Mouse (Mus musculus): ENCODE data around the gene Zcrb1. TPM values are rescaled to one million over a fixed set of nuclear protein-coding genes. Genes with fewer than 3 reads are reported as not detected.
"Not testable (repeated sequence)": the region's sequence is repeated elsewhere in the genome, so short reads cannot be mapped to it uniquely, and the experiment has no call there.

The Zcrb1 gene
- polyA plus RNA-seq, 1 experiment from 2014 or later, result 118 TPM

GRCm38 (mm10) chr15:93412445-93412844, 14.3 kb upstream of the Zcrb1 start:
- H3K27me3 ChIP-seq, result no peaks in the 10 kb centered on the region
- POLR2A ChIA-PET, result interaction anchor here (0.6 kb wide), 1 partner anchor 14 kb away, joined by 3 read pairs; no protein-coding TSS in a partner anchor
- CTCF ChIA-PET, result interaction anchor here (1.1 kb wide), 2 partner anchors 10 to 13 kb away, joined by 4 to 5 read pairs; no protein-coding TSS in a partner anchor
- DNase-seq (ENCODE audit: low read depth, low spot score), result no peak
- ATAC-seq, result no peak
- in situ Hi-C loops (cut with MboI; ENCODE audit: low pct_unique_long_range_greater_than_20kb), result no loop called here
- TF ChIP-seq CTCF (IDR thresholded peaks at IDR 0.05), result no peak

GRCm38 (mm10) chr15:93406492-93406891, 8.4 kb upstream of the Zcrb1 start:
- CTCF ChIA-PET, result no interaction called here
- POLR2A ChIA-PET, result no interaction called here
- ATAC-seq (no peak), DNase-seq (ENCODE audit: low read depth, low spot score) (no peak)
- TF ChIP-seq CTCF (IDR thresholded peaks at IDR 0.05), result no peak
- H3K27me3 ChIP-seq, result no peaks in the 10 kb centered on the region
- in situ Hi-C loops (cut with MboI; ENCODE audit: low pct_unique_long_range_greater_than_20kb), result no loop called here

GRCm38 (mm10) chr15:93405446-93405986, 7.4 kb upstream of the Zcrb1 start:
- no peaks in the 10 kb centered on the region for H3K27me3 ChIP-seq
- POLR2A ChIA-PET, result no interaction called here
- DNase-seq (ENCODE audit: low read depth, low spot score) (no peak), ATAC-seq (no peak)
- CTCF ChIA-PET, result no interaction called here
- in situ Hi-C loops (cut with MboI; ENCODE audit: low pct_unique_long_range_greater_than_20kb), result no loop called here
- TF ChIP-seq CTCF (IDR thresholded peaks at IDR 0.05), result no peak

GRCm38 (mm10) chr15:93404849-93405248, 6.7 kb upstream of the Zcrb1 start:
- DNase-seq (ENCODE audit: low read depth, low spot score) (no peak), ATAC-seq (no peak)
- in situ Hi-C loops (cut with MboI; ENCODE audit: low pct_unique_long_range_greater_than_20kb), result no loop called here

GRCm38 (mm10) chr15:93402730-93403129, 4.6 kb upstream of the Zcrb1 start:
- no peaks in the 10 kb centered on the region for H3K27me3 ChIP-seq
- ChIA-PET CTCF (no interaction called here), POLR2A (no interaction called here)
- DNase-seq (ENCODE audit: low read depth, low spot score), result no peak
- no peak for ATAC-seq
- no peak for TF ChIP-seq CTCF (IDR thresholded peaks at IDR 0.05)
- in situ Hi-C loops (cut with MboI; ENCODE audit: low pct_unique_long_range_greater_than_20kb), result no loop called here

More at GRCm38 (mm10) chr15:93404849-93405248, 6.7 kb upstream of the Zcrb1 start:
- no peaks in the 10 kb centered on the region for H3K27me3 ChIP-seq
- TF ChIP-seq CTCF (IDR thresholded peaks at IDR 0.05), result no peak
- CTCF ChIA-PET, result no interaction called here
- POLR2A ChIA-PET, result no interaction called here

GRCm38 (mm10) chr15:93401446-93401845, 3.3 kb upstream of the Zcrb1 start:
- no peak for TF ChIP-seq CTCF (IDR thresholded peaks at IDR 0.05)
- CTCF ChIA-PET, result no interaction called here
- POLR2A ChIA-PET, result no interaction called here
- DNase-seq (ENCODE audit: low read depth, low spot score), result no peak
- no peak for ATAC-seq
- in situ Hi-C loops (cut with MboI; ENCODE audit: low pct_unique_long_range_greater_than_20kb), result no loop called here
- H3K27me3 ChIP-seq, result no peaks in the 10 kb centered on the region

- ChIA-PET CTCF (interaction anchor here (1.6 kb wide), 1 partner anchor 13 kb away, joined by 4 read pairs; no protein-coding TSS in a partner anchor), POLR2A (interaction anchor here (1.0 kb wide), 1 partner anchor 182 kb away, joined by 3 read pairs; no protein-coding TSS in a partner anchor)
- no peak for TF ChIP-seq CTCF (IDR thresholded peaks at IDR 0.05)
- H3K27me3 ChIP-seq, result no peaks in the 10 kb centered on the region
- DNase-seq (ENCODE audit: low read depth, low spot score) (no peak), ATAC-seq (peak; percentile 17)
- in situ Hi-C loops (cut with MboI; ENCODE audit: low pct_unique_long_range_greater_than_20kb), result no loop called here
These were observed 786 bp upstream of the Zcrb1 start for GRCm38 (mm10) chr15:93398699-93399540.

- ATAC-seq (no peak), DNase-seq (ENCODE audit: low read depth, low spot score) (no peak)
- TF ChIP-seq CTCF (IDR thresholded peaks at IDR 0.05), result no peak
- ChIA-PET POLR2A (no interaction called here), CTCF (no interaction called here)
- in situ Hi-C loops (cut with MboI; ENCODE audit: low pct_unique_long_range_greater_than_20kb), result no loop called here
- no peaks in the 10 kb centered on the region for H3K27me3 ChIP-seq
These were observed 865 bp downstream of the Zcrb1 start for GRCm38 (mm10) chr15:93397269-93397668.

GRCm38 (mm10) chr15:93381337-93381736, 16.8 kb downstream of the Zcrb1 start:
- POLR2A ChIA-PET, result no interaction called here
- CTCF ChIA-PET, result no interaction called here
- TF ChIP-seq CTCF (IDR thresholded peaks at IDR 0.05), result no peak

GRCm38 (mm10) chr15:93379177-93379576, 19.0 kb downstream of the Zcrb1 start:
- ATAC-seq (no peak), DNase-seq (ENCODE audit: low read depth, low spot score) (no peak)
- in situ Hi-C loops (cut with MboI; ENCODE audit: low pct_unique_long_range_greater_than_20kb), result no loop called here
- ChIA-PET POLR2A (no interaction called here), CTCF (no interaction called here)
- H3K27me3 ChIP-seq, result no peaks in the 10 kb centered on the region
- TF ChIP-seq CTCF (IDR thresholded peaks at IDR 0.05), result peak; percentile 61

More at GRCm38 (mm10) chr15:93381337-93381736, 16.8 kb downstream of the Zcrb1 start:
- no peak for DNase-seq (ENCODE audit: low read depth, low spot score)
- ATAC-seq, result no peak
- in situ Hi-C loops (cut with MboI; ENCODE audit: low pct_unique_long_range_greater_than_20kb), result no loop called here
- no peaks in the 10 kb centered on the region for H3K27me3 ChIP-seq

GRCm38 (mm10) chr15:93375696-93376095, 22.4 kb downstream of the Zcrb1 start:
- TF ChIP-seq CTCF (IDR thresholded peaks at IDR 0.05), result no peak
- DNase-seq (ENCODE audit: low read depth, low spot score) (no peak), ATAC-seq (no peak)
- POLR2A ChIA-PET, result no interaction called here
- in situ Hi-C loops (cut with MboI; ENCODE audit: low pct_unique_long_range_greater_than_20kb), result no loop called here
- H3K27me3 ChIP-seq, result no peaks in the 10 kb centered on the region
- CTCF ChIA-PET, result no interaction called here

- in situ Hi-C loops (cut with MboI; ENCODE audit: low pct_unique_long_range_greater_than_20kb); POLR2A ChIA-PET; H3K27me3 ChIP-seq; ATAC-seq; DNase-seq (ENCODE audit: low read depth, low spot score): not testable (repeated sequence)
- CTCF ChIA-PET, result interaction anchor here (1.1 kb wide), 1 partner anchor 11 kb away, joined by 3 read pairs; no protein-coding TSS in a partner anchor
These were observed 25.5 kb downstream of the Zcrb1 start for GRCm38 (mm10) chr15:93372525-93373119.

Data from Patski (cell line).